Mouse (Mus musculus) bone marrow macrophage, adult 2 months (primary cell): ENCODE results near the gene Cep83.

Experiments used
- CTCF ChIP-seq: IDR thresholded peaks from 2 replicates; pipeline ENCODE4 v1.5.1; 2012; ENCODE audit warnings: low read depth, mild to moderate bottlenecking, low read length, moderate library complexity
- POLR2A ChIP-seq: IDR thresholded peaks from 2 replicates; pipeline ENCODE4 v1.6.1; 2012; ENCODE audit warnings: mild to moderate bottlenecking, low read depth, low read length, borderline replicate concordance

- TF ChIP-seq POLR2A (no peak), CTCF (no peak)
Measured at GRCm38 (mm10) chr10:94741459-94741858, 53.0 kb downstream of the Cep83 start.
